Mouse (Mus musculus) retina, postnatal 7 days (tissue): ENCODE measurements around the gene Vav3.

Experiments
- DNase-seq: peaks from one replicate; pipeline ENCODE4 v3.0.0-alpha.2; 2012; ENCODE audit warnings: low read depth, low spot score

The Vav3 gene

DNA sequence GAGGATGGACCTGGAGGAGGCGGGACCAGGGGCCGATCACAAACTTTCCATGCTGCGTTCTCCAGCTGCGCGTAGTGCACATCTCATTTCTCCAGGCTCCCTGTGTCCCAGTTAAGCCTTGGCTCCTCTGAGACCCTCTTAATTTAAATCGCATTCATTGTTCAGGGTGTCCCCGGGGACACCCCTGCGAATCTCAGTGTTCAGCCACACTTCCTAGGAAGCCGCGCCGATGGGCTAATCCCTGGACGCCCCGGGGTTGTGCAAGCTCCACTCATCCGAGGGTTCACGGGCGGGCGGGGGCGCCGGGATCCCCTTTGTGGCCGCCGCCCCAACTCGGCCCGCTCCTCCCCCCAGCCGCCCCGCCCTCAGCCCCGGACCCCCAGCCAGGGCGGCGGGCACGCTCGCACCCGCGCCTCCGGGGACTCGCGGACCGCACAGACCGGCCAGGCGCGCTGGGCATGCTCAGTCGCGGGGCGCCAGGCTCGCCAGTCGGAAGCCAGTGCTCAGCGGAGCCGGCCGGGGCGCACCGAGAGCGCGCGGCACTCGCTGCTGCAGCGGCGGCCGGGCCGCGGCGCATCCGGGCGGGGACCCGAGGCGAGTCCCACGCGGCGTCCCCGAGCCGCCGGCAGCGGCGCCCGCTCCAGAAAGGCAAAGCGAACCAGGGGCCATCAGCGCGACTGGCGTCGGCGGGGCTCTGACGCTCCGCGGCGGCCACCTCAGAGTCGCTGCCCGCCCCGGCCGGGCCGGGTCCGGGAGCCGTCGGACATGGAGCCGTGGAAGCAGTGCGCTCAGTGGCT lies at the start of gene Vav3:
Gene Vav3, plus strand, starts transcription at position 380 of the 797 bp plus-strand sequence.
- DNase-seq = peak; percentile 39

DNA sequence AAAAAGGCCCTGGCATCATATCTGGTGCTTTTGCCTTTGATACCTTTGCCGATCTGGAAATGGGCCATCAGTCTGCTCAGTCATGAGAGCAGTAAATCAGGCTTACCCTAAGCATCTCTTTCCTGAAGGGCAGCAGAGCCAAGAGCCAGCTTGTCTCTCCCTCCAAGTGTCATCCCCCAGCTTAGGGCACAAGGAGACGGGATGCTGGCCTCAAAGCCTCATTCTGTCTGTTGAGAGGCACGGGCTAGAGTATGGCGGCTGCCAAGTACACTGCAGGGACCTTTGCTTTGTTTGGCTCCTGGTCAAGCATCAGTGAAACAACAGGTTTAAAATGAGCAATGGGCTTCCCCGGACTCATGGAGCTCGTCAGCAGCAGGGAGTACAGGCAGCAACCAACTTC lies 41.6 kb upstream of the Vav3 start:
- DNase-seq = no peak

DNA sequence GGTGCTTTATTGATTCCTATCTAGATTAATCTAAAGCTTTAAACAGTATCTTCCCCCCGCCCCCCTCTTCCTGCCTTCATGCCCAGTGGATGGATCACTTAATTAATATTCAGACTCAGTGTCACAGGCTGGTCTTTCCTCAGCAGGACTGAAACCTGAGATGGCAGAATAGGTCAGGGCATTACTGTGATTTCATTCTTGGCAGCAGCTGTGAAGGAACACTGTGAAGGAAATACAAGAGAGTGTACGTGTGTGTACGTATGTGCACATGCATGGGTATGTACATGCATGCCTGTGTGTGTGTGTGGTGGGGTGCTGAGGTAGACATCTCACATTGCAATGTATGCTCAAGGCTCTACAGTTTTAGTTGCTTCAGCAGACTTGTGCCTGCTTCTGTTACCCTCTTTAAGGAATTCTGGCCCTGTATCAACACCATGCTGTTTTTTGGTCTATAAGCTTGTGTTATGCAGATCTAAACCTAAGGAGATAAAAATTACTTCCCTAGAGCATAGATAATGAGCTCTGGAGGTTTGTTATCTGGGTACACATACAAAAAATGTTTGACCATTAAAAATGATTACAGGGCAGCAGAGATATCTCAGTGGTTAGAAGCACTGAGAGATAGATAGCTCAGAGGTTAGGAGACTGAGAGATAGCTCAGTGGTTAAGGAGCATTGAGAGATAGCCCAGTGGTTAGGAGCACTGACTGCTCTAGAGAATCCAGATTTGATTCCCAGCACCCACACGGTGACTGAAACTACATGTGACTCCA lies 41.0 kb upstream of the Vav3 start:
- DNase-seq = no peak

DNA sequence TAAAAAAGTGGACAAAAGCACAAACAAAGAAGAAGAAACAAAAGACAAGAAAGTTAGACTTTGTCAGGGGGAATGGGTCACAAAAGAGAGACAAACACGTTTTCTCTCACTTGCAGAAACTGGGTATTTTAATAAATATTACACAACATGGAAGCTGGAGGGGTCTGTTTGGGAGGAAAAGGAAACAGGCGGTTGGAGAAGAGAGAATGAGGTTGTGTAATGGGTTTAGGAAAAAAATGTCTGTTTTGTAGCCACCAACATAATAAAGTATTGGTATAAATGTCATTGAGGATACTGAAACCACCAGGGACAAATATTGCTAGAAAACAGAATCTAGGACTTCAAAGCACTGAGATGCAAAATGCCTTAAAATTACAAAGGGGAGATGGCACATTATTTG lies 38.4 kb upstream of the Vav3 start:
- DNase-seq = no peak

DNA sequence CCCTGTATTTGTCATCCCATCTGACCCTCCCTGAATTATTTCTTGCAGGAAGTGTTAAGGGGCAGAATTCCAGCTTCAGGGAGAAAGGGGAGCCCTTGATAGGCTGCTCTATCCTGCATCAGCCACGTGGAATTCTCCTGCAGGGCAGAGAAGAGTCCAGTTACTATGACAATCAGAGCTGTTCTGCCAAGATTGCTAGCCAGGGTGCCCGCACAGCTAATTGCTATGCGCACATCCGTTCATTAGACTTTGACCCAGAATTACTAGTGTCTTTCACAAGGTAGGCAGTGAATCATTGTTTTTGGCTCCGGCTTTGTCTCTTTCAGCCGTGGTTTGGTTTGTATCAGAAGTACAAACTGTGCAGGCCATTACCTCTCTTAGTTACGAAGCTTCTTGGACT lies 33.0 kb upstream of the Vav3 start:
- DNase-seq = no peak

DNA sequence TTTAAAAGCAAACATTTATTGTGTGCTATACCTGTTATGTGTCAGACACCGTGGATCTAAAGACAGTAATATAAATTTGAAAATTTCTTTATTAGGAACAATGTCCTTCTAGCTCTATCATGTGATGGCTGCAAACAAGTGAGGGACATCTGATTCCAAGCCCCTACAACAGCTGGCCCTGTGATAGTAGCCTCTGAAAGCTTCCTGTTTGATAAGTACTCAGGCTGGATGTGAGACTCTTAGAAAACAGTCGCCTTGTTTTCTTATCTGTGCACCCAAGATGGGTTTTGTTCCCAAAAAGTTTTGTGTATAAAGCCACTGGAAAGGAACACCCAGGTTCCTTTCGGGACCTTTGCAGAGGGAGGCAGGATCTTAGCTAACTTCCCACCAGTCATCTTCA lies 32.0 kb upstream of the Vav3 start:
- DNase-seq = no peak

DNA sequence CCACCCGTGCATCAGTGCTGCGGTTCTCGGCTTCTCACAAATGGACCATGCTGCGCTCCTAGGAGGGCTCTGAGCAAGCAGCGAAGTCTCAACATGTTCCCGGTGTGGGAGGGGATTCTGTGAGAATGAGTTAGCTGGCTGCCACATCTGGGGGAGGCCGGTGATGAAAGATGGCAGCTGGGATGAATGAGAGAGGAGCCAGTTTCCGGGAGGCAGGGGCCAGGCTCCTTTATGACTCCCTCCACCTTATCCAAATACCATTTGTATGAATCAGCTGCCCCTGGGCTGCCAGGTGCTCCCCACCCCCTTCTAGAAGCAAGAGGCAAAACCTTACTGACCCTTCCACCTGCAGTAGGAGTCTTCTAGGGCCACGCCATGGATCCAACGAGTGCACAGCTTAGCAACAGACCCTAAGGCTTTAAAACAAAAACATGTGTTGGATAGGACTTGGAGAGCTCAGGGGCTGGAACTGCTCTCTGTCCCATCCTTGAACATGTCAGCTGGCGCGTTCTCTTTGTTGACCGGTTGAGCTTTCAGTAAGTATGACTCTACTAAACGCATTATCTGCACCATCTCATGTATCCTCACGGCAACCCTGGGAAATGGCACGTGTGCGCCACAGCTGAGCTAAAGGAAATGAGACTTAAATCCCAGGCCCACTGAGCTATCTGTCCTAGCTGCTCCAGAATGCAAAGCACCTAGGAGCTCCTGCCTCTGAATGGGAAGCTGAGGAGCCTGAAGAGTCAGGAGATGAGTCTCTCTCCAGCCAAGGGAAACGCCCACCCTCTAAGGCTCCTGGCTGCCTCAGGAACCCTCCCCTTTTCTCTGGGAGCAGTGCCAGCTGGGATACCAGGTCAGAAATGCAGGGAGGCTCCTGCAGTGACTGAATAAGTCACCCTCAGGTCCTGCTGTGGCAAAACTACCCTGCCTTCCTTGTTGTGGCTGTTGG lies 30.9 kb upstream of the Vav3 start:
- no peak for DNase-seq

DNA sequence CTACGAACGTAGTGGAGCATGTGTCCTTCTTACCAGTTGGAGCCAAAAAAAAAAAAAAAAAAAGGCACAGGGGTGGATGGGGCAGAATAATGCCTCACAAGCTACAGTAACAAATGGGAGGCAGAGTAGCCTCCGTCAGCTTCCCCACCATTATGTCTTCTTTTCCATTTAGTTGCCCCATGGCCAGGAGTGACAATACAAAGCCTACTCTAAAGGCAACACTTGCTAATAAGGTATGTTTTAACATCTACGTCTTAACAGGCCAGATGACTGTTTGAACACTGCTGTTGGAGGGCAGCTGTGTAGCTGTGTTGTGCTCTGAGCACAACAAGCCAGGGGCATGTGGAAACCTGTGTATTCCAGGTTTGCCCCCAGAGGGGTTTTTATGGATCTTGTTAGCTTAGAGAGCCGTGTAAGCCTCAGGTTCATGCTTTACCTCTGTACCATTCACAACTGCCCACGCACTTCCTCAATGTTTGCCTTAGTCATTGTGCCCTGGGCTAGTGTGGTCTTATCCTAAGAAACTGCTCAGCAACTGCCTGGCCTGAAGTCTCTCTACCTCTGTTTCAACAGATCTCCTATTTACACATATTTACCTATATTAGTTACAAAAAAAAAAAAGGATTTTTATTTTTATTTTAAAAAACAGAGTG lies 29.2 kb upstream of the Vav3 start:
- no peak for DNase-seq

DNA sequence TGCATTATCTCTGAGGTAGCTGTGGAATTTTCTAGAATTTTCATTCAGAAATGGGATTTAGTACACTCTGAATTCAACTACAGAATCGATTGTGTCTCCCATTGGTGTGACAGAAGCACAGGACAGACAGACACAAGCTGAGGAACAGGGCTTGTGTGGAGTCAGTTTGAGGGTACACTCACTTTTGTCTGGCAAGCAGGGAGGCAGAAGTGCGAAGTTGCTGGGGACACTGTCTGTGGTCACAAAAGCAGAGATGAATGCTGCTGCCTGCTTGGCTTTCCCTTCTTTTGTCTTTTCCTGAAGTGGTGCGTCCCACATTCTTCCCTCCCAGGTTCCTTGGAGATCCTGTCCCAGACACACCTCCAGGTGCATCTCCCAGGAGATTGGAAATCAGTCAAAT lies 28.6 kb upstream of the Vav3 start:
- DNase-seq = no peak

DNA sequence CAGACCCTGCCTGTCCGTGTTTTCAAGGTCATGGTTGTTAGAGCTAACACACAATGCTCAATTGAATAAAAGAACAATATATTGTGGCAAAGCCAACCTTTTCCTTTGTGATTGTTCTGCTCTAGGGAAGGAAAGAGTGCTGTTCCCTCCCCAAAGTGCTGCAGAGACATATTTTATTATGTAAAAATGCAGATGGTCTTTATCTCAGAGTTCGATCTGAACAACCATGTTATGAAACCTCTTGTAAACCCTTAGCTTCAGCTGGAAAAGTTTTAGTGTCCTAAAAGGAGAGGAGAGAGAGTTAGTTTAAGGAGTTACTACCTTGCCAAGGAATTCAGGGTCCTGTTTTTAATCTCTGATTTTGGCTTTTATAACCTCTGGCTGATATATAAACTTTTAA lies 27.0 kb upstream of the Vav3 start:
- DNase-seq = no peak

DNA sequence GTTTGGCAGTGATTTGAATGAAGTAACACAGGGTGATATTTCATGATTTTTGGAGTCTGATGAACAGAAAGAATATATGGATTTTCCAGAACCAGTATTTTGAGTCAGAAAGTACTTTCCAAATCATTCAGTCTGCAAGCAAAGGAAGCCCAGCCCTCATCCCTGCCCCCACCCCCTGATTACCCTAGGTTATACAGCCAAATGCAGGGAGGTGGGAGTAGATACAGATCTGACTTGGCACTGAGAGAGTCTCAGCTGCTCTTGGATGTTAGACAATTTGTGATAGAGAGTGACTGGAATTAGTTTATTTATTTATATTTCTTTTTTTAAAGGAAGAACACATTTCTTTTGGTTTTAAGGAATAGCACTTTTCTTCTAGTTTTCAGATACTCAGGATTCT lies 18.2 kb upstream of the Vav3 start:
- DNase-seq = no peak

DNA sequence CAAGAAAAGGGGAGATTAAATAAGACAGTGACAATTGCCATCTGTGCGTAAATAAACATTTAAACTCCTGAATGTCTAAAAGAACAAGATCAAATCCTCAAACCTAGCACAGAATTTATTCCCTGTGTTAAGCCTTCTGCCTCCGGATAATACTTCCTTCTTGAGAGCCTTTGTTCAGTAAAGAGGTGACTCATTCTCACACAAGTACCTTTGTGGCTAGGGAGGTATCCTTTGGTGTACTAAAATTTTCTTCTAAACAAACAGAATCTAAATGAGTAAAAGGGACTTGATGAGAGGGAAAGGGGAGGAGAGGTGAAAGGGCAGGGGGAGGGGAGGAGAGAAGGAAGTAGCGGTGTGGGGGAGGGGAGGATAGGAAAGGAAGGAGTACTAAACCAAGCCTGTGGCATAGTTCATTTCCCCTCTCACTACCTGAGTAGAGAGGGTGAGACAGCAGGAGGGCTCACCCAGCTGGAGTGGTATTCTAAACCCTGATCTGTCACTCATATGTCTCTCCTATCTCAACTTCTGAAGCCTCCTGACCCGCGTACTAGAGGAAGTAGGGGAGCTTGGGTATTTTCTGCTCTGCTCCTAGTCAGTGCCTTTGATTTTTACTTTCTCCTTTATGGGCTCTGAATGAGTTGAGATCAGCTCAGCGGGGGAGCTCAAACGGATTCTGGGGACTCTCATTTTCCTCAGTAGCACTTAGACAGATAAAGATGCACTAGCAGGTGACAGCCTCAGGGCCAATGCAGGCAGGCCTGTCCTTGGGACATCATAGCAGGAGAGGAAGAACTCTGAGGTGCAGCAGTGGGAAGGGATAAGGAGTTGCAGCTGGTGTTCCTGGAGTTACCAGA lies 16.8 kb upstream of the Vav3 start:
- no peak for DNase-seq

DNA sequence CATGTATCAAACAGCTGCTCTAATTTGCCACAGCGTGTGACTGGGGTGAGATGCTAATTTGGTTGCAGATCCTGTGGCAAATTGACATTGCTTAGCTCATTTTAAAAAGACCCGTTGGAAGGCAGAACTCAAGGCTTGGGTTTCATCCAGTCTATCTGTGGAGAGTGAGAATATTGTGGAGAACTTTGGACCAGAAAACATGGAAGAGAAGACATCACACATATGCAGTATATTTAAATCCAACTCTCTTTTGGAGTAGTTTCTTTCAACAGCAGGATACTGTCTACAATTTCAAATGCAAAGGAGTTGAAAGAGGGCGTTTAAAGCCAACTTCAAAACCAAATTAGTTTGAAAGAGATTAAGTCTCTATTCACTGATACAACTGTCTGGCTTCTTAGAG lies 13.3 kb upstream of the Vav3 start:
- no peak for DNase-seq

DNA sequence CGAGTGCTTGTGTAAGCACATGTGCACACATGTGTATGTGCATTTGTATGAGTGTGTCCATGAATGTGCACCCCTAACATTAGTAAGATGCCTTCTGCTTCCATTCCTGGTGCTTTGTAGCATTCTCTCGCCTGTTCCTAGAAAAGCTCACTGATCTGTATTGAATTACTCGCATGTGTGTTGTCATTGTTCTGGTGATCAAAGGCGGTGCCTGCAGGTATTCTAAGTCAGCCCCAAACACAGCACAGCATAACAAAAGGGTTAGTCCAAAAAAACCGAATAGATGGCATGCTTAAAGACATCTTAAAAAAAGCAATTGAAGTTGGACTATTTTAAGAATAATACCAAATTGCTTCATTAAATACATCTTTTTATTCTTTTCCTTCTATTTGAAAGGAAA lies 7.7 kb upstream of the Vav3 start:
- no peak for DNase-seq

DNA sequence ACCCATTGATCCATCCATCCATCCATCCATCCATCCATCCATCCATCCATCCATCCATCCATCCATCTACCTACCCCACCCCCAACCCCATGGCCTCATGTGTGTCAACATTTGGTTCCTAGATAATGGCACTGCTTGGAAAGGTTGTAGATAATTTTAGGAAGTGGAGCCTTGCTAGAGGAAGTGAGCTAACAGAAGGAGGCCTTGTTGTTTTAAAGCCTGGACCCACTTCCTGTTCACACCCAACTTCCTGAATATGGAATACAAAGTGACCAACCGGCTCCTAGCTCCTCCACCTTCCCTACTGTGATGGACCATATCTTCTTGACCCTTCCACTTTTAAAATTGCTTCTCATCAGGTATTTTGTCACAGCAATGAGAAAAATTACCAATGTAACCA lies 5.0 kb upstream of the Vav3 start:
- DNase-seq = no peak

DNA sequence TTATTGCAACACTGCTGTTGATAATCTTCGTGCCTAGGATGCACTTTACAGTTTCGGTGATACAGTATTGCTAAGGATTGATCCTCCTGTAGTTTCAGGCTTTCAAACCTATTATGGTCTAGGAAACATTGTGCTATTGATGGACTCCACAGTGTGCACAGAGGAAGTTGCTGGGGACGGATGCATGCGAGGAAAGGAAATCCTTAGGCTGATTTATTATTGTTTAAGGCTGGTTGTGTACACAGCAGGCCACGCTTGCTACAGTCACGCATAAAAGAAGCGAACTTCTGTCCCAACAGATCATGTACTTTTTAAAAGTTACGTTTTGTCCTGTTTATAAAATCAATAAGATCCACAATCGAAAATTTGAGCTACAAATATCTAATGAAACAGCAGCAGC lies 1.2 kb upstream of the Vav3 start:
- no peak for DNase-seq

DNA sequence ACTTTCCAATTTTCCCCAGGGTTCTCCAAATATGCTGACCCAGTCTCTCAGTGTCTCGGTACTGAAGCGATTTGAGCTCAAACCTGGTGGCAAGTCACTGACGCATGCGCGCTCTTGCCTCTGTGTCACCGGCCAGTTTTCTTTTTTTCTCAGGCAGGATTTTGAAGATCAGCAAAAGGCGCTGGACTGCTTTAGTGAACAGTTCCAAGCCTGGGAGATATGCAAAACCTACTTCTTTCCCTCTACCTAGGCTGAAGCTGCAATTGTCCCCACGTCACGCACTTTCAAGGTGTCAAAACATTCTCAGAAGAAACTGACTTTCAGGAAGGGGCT lies 546 bp upstream of the Vav3 start:
- DNase-seq = peak; percentile 23

DNA sequence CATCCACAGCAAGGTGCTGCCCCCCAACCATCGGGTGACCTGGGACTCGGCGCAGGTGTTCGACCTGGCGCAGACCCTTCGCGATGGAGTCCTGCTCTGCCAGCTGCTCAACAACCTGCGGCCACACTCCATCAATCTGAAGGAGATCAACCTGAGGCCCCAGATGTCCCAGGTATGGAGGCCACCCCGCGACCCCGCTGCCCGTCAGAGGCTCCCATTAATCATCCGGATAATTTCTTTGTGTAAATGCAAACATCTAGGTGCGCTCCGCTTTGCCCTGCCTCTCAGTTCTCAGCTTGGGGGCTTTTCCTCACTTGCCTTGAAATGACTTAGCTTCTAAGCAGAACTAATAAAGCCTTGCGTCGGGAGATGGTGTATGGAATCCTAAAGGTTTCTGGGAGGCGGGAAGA lies 623 bp downstream of the Vav3 start:
- no peak for DNase-seq

DNA sequence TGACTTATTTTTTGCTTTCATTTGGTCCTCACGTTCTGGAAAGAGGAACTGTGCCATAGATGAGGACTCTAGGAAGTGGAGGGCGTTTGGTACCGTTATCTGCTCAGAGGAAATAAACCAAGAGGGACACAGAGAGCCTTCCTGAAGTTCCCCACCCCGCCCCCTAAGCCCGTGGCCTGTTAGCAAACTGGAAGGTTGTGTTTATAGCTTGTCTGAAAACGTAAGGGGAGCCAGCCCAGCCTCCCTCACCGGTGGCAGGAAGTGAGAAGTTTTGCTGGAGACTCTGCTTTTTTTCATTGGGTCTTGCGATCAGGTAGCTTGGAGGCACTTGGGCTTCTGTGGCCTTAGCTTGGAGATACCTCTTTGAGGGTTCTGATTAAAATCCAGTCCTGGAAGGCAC lies 1.2 kb downstream of the Vav3 start:
- no peak for DNase-seq

DNA sequence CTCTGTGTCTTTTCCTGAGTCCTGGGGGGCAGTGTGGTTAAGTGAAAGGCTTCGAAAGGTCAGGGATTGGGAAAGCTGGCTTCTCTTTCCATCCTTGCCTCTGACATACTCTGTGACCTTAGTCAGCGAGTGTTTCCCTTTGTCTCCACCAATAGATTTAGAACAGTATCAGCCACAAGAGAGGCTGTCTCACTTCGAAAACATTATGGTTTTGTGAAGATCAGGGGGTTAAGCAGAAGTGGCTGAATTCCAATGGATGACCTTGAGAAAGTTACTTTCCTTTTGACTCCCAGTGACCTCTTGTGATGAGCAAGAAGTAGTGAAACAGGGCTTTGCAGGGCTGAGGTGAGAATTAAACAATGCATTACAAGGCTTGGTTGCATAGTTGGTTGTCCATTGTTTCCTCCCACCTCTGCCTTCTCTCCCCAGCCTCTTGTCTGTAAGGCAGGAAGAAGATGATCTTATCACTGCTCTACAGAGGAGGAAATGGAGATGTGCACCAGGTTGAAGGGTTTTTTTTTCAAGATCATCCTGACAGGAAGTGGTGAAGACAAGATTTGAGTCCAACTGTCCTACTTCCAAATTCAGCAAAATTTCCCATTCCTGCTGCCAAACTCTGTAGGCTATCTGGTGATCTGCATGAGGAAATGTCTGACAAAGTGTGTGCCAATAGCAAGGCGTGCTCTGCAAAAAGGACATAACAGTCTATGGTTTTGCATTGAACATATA lies 11.7 kb downstream of the Vav3 start:
- no peak for DNase-seq
